Mouse (Mus musculus): ENCODE measurements around the gene Gm10053.

DNA sequence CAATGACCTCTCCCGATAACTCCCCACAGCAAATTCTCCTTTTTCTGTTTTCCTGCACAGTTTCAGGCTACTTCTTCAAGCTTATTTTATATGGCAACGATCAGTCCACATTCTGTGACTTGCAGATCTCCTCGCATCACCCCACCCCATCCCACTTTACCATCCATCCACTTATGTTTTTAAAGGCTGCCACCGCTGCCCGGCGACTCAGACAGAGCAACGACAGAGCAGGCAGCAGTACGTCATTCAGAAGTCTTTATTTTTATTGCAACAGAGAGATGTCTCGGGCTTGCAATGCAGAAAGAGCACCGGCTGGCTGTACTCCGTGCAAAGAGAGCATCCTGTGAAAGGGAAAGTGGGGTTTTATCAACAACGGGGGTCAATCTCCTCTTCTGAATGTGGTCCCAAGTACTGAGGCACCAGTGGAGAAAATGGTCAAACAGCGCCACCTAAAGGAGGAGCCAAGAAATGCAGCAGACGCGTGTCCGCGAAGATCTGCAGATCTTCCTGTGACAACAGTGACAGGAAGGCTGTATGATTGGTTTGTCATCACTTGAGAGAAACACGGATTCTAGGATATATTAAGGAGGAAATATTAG lies 4.3 kb upstream of the Gm10053 start:
- no peak for TF ChIP-seq POLR2A (IDR thresholded peaks at IDR 0.05; ENCODE audit: control insufficient read depth, extremely low read depth, insufficient read depth, low read length, poor library complexity)
- TF ChIP-seq CTCF (IDR thresholded peaks at IDR 0.05; ENCODE audit: borderline replicate concordance, control insufficient read depth, extremely low read depth, insufficient read depth, low read length, poor library complexity), result peak; percentile 48; the same call in 1 of the 2 replicates

All from thymus, adult 2 months (tissue).